Mouse (Mus musculus) intestine, embryonic 14.5 days (tissue): ENCODE measurements around the gene Ccnd1. TPM values are rescaled to one million over a fixed set of nuclear protein-coding genes. Genes with fewer than 3 reads are reported as not detected.
A peak's percentile ranks its signal among the peaks of the same experiment; 100 is the strongest.

ENCODE experiments used
- ATAC-seq: fragments of 200-750 bp; cut with Nextera tagmentation; replicated peaks from 2 replicates; pipeline ENCODE4 v1.8.0; 2017; ENCODE audit warnings: low read depth, moderate number of reproducible peaks, moderate TSS enrichment, moderate library complexity; ENCODE audit not compliant: low FRiP score, low TSS enrichment
- DNase-seq: peaks from one replicate; pipeline ENCODE4 v3.0.0-alpha.2; 2018; ENCODE audit warnings: low spot score
- H3K27ac ChIP-seq: fragments of 300-500 bp; sonication (generic); 2 replicates; pipeline ENCODE4 v1.5.1; 2014; ENCODE audit warnings: low read depth, mild to moderate bottlenecking, control low read depth
- H3K27me3 ChIP-seq: fragments of 300-500 bp; sonication (generic); replicated peaks from 2 replicates; pipeline ENCODE4 v1.6.1; 2014; ENCODE audit warnings: low read length, control low read depth; ENCODE audit not compliant: control insufficient read depth, insufficient read depth
- H3K36me3 ChIP-seq: fragments of 300-500 bp; sonication (generic); 2 replicates; pipeline ENCODE4 v1.6.1; 2014; ENCODE audit warnings: low read length, control low read depth; ENCODE audit not compliant: control insufficient read depth, insufficient read depth
- H3K4me1 ChIP-seq: fragments of 300-500 bp; sonication (generic); replicated peaks from 2 replicates; pipeline ENCODE4 v1.6.1; 2014; ENCODE audit warnings: low read length, control low read depth, mixed read lengths; ENCODE audit not compliant: control insufficient read depth, insufficient read depth
- H3K4me2 ChIP-seq: fragments of 300-500 bp; sonication (generic); 2 replicates; pipeline ENCODE4 v1.6.1; 2014; ENCODE audit warnings: low read length
- H3K4me3 ChIP-seq: fragments of 300-500 bp; sonication (generic); 2 replicates; pipeline ENCODE4 v1.5.1; 2014; ENCODE audit warnings: low read depth, low read length, control low read depth, mixed read lengths
- H3K9ac ChIP-seq: fragments of 300-500 bp; sonication (generic); 2 replicates; pipeline ENCODE4 v1.6.1; 2014; ENCODE audit warnings: mild to moderate bottlenecking, low read length
- H3K9me3 ChIP-seq: fragments of 300-500 bp; sonication (generic); 2 replicates; pipeline ENCODE4 v1.6.1; 2016; ENCODE audit warnings: low read length, control low read depth; ENCODE audit not compliant: control insufficient read depth
- WGBS: fragments of 180-500 bp; shearing (Covaris S2); extraction: QIAGEN DNeasy Blood & Tissue Kit; methylation state at CpG from one replicate; pipeline ENCODE4 v1.1.7; 2014; 5-methylcytosine and 5-hydroxymethylcytosine counted together
- polyA plus RNA-seq: library from polyadenylated mRNA; unstranded; fragments of >200 nt; fragmentation: Nextera tagmentation; extraction: Ambion mirVana; gene quantifications from 2 replicates; pipeline ENCODE4 v1.2.1, GENCODE M21; 2014

Gene Ccnd1
- polyA plus RNA-seq, 1 experiment from 2014 or later: 83.8 TPM

GRCm38 (mm10) chr7:144971769-144972168, 32.0 kb upstream of the Ccnd1 start:
- Histone ChIP-seq H3K27ac (no peak overlapping the region), H3K4me3 (no peak overlapping the region), H3K9ac (no peak overlapping the region), H3K4me1 (no peaks in the 10 kb centered on the region), H3K36me3 (no peaks in the 10 kb centered on the region), H3K9me3 (no peaks in the 10 kb centered on the region), H3K4me2 (no peak overlapping the region), H3K27me3 (no peaks in the 10 kb centered on the region)
- WGBS: 32% methylated on average over 2 of the region's 2 CpGs
- ATAC-seq (0 out of 2 replicates have a peak, but pooled peaks have one; percentile 32), DNase-seq (no peak)

GRCm38 (mm10) chr7:144970997-144971768, 31.5 kb upstream of the Ccnd1 start:
- Histone ChIP-seq H3K4me2 (no peak overlapping the region), H3K27ac (no peak overlapping the region), H3K4me1 (no peaks in the 10 kb centered on the region), H3K36me3 (no peaks in the 10 kb centered on the region), H3K9me3 (no peaks in the 10 kb centered on the region), H3K27me3 (no peaks in the 10 kb centered on the region), H3K4me3 (no peak overlapping the region), H3K9ac (no peak overlapping the region)
- DNase-seq: no peak
- WGBS: 72% methylated on average over 8 of the region's 8 CpGs
- ATAC-seq: no peak

GRCm38 (mm10) chr7:144965893-144966292, 26.2 kb upstream of the Ccnd1 start:
- Histone ChIP-seq H3K27ac (no peak overlapping the region), H3K4me1 (no peaks in the 10 kb centered on the region), H3K27me3 (no peaks in the 10 kb centered on the region), H3K4me3 (no peak overlapping the region), H3K4me2 (no peak overlapping the region), H3K36me3 (no peaks in the 10 kb centered on the region), H3K9me3 (no peaks in the 10 kb centered on the region), H3K9ac (no peak overlapping the region)
- ATAC-seq (no peak), DNase-seq (no peak)
- 73% methylated on average over 5 of the region's 5 CpGs for WGBS

- Histone ChIP-seq H3K27ac (no peak overlapping the region), H3K9ac (no peak overlapping the region), H3K27me3 (no peaks in the 10 kb centered on the region), H3K4me3 (no peak overlapping the region), H3K4me1 (no peaks in the 10 kb centered on the region), H3K36me3 (no peaks in the 10 kb centered on the region), H3K9me3 (no peaks in the 10 kb centered on the region), H3K4me2 (no peak overlapping the region)
- 78% methylated on average over 4 of the region's 4 CpGs for WGBS
- no peak for ATAC-seq
- DNase-seq: no peak
Measured at GRCm38 (mm10) chr7:144964316-144964715, 24.6 kb upstream of the Ccnd1 start.

GRCm38 (mm10) chr7:144963911-144964310, 24.2 kb upstream of the Ccnd1 start:
- Histone ChIP-seq H3K4me1 (no peaks in the 10 kb centered on the region), H3K4me2 (no peak overlapping the region), H3K27me3 (no peaks in the 10 kb centered on the region), H3K9ac (no peak overlapping the region), H3K27ac (no peak overlapping the region), H3K36me3 (no peaks in the 10 kb centered on the region), H3K4me3 (no peak overlapping the region), H3K9me3 (no peaks in the 10 kb centered on the region)
- 98% methylated on average over 1 of the region's 1 CpGs for whole genome bisulfite sequencing
- ATAC-seq (no peak), DNase-seq (no peak)

- no peaks in the 10 kb centered on the region for H3K4me1 ChIP-seq
- H3K27ac ChIP-seq: no peak overlapping the region
- H3K4me2 ChIP-seq: no peak overlapping the region
- H3K27me3 ChIP-seq: no peaks in the 10 kb centered on the region
- H3K9ac ChIP-seq: no peak overlapping the region
- no peak overlapping the region for H3K4me3 ChIP-seq
- DNase-seq (peak; percentile 51), ATAC-seq (no peak)
- no peaks in the 10 kb centered on the region for H3K36me3 ChIP-seq
- no peaks in the 10 kb centered on the region for H3K9me3 ChIP-seq
- WGBS: 46% methylated on average over 12 of the region's 12 CpGs
Measured at GRCm38 (mm10) chr7:144958509-144959395, 19.0 kb upstream of the Ccnd1 start.

- H3K4me1 ChIP-seq: peaks cover 21% of the 10 kb centered on the region
- no peaks in the 10 kb centered on the region for H3K9me3 ChIP-seq
- peak overlapping the region; percentile 57; the same call in 1 of the 2 replicates for H3K27ac ChIP-seq
- H3K4me2 ChIP-seq: peak overlapping the region; percentile 91
- under 1% methylated on average over 45 of the region's 45 CpGs for WGBS
- peak overlapping the region; percentile 29; the same call in 1 of the 2 replicates for H3K9ac ChIP-seq
- no peaks in the 10 kb centered on the region for H3K36me3 ChIP-seq
- peak; percentile 30 for ATAC-seq
- peak overlapping the region; percentile 48 for H3K4me3 ChIP-seq
- H3K27me3 ChIP-seq: no peaks in the 10 kb centered on the region; the same call in none of the 2 replicates
- DNase-seq: peak; percentile 87
Measured at GRCm38 (mm10) chr7:144943254-144943653, 3.5 kb upstream of the Ccnd1 start.

- DNase-seq: no peak
- WGBS: under 1% methylated on average over 20 of the region's 20 CpGs
- Histone ChIP-seq H3K9ac (peak overlapping the region; percentile 29), H3K4me2 (peak overlapping the region; percentile 91), H3K36me3 (no peaks in the 10 kb centered on the region), H3K27ac (peak overlapping the region; percentile 57; the same call in 1 of the 2 replicates), H3K4me1 (peaks cover 21% of the 10 kb centered on the region), H3K27me3 (peaks cover 5% of the 10 kb centered on the region), H3K4me3 (peak overlapping the region; percentile 48), H3K9me3 (no peaks in the 10 kb centered on the region)
- ATAC-seq: no peak
Measured at GRCm38 (mm10) chr7:144942744-144943135, 3.0 kb upstream of the Ccnd1 start.
